Mouse (Mus musculus) heart, postnatal 0 days (tissue): Measurements from ENCODE around the gene Gm26920.

ENCODE experiments used
- CTCF ChIP-seq: IDR thresholded peaks from 2 replicates; pipeline ENCODE4 v1.5.1; 2016; ENCODE audit warnings: antibody characterized with exemption, control low read depth, low read depth
- EP300 ChIP-seq: IDR thresholded peaks from 2 replicates; pipeline ENCODE4 v1.6.1; 2016; ENCODE audit warnings: antibody characterized with exemption, low read depth

- TF ChIP-seq CTCF = no peak
- TF ChIP-seq EP300 = no peak
Measured at GRCm38 (mm10) chr7:30092666-30093065, 2.5 kb upstream of the Gm26920 start.
